ENCODE assay signal across 21 mouse cellular contexts in the genomic region with DNA sequence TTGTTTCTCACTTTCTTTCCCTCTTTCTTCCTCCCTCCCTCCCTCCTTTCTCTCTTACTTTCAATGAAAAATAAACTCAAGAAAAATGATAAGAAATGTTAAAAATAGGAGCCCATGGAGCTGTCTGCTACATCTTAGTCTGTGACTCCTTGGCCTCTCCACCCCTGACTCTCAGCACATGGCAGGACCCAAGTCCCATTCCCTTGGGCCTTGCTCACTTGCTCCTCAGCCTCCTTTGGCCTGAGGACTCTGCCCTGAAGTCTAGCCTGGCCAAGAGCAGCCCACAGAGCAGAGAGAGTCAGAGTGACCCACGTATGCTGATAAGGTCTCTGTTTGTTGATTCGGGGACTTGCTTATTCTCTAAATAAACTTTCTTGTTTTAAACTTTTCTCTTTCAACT.
"Had no signal": no experiment of that assay in that cellular context is flagged by ENCODE, and none has a peak within 500 bp of the region (broad histone marks: within the 10 kb centered on the region; RNA-seq: fewer than 3 reads in every experiment).

No protein-coding gene starts in this region.

- H3K4me3 ChIP-seq: intestine, embryonic 15.5 days; limb, embryonic 12.5 days; limb, embryonic 15.5 days; lung, embryonic 15.5 days; midbrain, embryonic 12.5 days; midbrain, embryonic 15.5 days; neural tube, embryonic 12.5 days; neural tube, embryonic 15.5 days; stomach, embryonic 15.5 days had no signal

- H3K27ac ChIP-seq: intestine, embryonic 15.5 days; limb, embryonic 12.5 days; limb, embryonic 15.5 days; liver, embryonic 14.5 days; lung, embryonic 15.5 days; macrophage; midbrain, embryonic 12.5 days; midbrain, embryonic 15.5 days; neural tube, embryonic 12.5 days; neural tube, embryonic 15.5 days; stomach, embryonic 15.5 days had no signal

- H3K4me1 ChIP-seq: intestine, embryonic 15.5 days; limb, embryonic 12.5 days; limb, embryonic 15.5 days; lung, embryonic 15.5 days; midbrain, embryonic 12.5 days; midbrain, embryonic 15.5 days; neural tube, embryonic 12.5 days; neural tube, embryonic 15.5 days; stomach, embryonic 15.5 days had no signal

- H3K9ac ChIP-seq: intestine, embryonic 15.5 days; limb, embryonic 12.5 days; limb, embryonic 15.5 days; liver, embryonic 14.5 days; liver, postnatal 0 days; lung, embryonic 15.5 days; midbrain, embryonic 12.5 days; midbrain, embryonic 15.5 days; neural tube, embryonic 12.5 days; neural tube, embryonic 15.5 days; stomach, embryonic 15.5 days had no signal

- H3K27me3 ChIP-seq: intestine, embryonic 15.5 days; limb, embryonic 12.5 days; limb, embryonic 15.5 days; lung, embryonic 15.5 days; midbrain, embryonic 12.5 days; midbrain, embryonic 15.5 days; neural tube, embryonic 12.5 days; neural tube, embryonic 15.5 days; stomach, embryonic 15.5 days had no signal

- ATAC-seq: intestine, embryonic 15.5 days; liver, postnatal 0 days; midbrain, embryonic 15.5 days had no signal

- H3K36me3 ChIP-seq: intestine, embryonic 15.5 days; limb, embryonic 12.5 days; limb, embryonic 15.5 days; lung, embryonic 15.5 days; midbrain, embryonic 12.5 days; midbrain, embryonic 15.5 days; neural tube, embryonic 12.5 days; neural tube, embryonic 15.5 days; stomach, embryonic 15.5 days had no signal

- H3K9me3 ChIP-seq: intestine, embryonic 15.5 days; limb, embryonic 12.5 days; limb, embryonic 15.5 days; lung, embryonic 15.5 days; midbrain, embryonic 12.5 days; midbrain, embryonic 15.5 days; neural tube, embryonic 12.5 days; neural tube, embryonic 15.5 days; stomach, embryonic 15.5 days had no signal

- H3K4me2 ChIP-seq: intestine, embryonic 15.5 days; limb, embryonic 12.5 days; limb, embryonic 15.5 days; liver, embryonic 11.5 days; lung, embryonic 15.5 days; midbrain, embryonic 12.5 days; midbrain, embryonic 15.5 days; neural tube, embryonic 12.5 days; neural tube, embryonic 15.5 days; stomach, embryonic 15.5 days had no signal

- DNase-seq: kidney, adult 18-20 months; kidney, postnatal 10 days; kidney, postnatal 4 days; left cerebral cortex, postnatal 4 days; liver, postnatal 0 days; retina, postnatal 1 day; right cerebral cortex, postnatal 25 days; spleen, adult 18-20 months; thymus, postnatal 25 days had no signal
